Mouse (Mus musculus): ENCODE measurements around the gene Tgfb3.

Tgfb3 gene

DNA sequence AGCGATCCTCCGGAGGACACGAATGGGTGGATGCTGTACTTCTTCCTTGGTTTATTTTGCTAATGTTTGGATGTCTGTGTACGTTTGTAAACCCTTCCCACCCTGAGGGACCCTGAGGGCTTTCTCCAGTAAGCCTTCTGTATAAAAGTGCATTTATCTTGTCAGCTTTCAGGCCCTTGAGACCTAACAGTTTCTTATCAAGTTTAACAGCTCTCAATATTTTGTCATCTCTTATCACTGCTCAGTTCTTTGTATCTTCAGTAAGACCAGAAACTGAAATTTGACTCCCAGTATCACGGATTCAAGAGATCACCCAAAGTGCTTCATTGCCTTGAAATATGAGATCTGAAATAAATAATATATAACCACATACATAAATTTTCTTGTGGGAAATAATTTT lies 47.9 kb downstream of the Tgfb3 start:
- no peak for DNase-seq (ENCODE audit: low read depth, low spot score)

DNA sequence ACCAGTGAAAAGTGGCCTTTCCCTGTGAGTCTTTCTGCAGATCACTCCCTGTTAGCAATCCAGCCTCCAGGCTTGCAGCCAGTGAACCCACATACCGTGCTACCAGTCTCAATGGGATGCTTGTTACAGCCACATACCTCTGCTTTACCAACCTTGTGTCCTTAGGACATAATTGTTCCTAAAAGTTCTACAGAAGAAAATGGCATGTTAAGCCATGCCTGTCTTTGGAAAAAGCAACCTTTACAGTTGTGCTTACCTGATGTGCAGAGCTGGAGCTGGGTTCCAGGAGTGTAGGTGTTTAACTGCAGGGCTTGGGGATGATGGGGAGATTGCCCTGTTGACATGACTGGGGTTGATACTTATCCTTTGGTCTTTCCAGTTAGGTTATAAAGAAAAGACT lies 51.1 kb downstream of the Tgfb3 start:
- DNase-seq (ENCODE audit: low read depth, low spot score) = no peak

DNA sequence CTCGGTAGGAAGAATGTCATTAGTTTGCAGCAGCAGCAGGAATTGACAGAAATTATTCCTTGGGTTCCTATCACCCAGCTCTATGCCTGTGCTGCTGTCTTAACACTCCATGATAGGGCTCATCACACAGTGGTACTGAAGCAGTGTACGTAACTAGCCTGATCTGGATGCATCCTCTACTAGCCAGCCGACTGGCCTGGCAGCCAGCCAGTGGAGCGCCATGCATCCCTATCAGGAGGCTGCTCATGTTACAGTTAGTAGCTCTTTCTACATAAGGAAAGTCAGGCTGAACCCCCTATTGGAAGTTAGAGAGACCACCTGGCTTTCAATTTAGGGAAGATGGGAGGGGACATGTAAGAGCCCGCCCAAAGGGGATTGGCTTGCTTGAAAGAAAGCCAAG lies 51.8 kb downstream of the Tgfb3 start:
- DNase-seq (ENCODE audit: low read depth, low spot score) = peak; percentile 48

DNA sequence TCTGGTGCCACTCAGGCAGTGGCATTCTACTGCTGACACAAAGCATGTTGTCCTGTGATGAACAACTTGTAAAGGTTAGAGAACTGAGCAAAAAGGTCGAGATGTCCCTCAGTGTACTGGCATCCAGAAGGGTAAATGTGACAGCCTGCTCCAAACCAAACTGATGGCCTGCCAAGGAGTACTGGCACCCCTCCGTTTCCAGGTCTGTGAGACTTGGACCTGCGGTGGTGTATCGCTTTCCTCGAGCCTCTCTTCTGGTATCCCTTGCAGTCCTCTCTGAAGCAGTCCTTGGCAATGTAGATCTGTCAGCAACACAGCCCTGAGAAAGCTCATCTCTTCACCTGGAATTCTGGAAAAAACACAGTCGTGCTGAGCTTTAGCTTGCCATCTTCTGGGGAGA lies 53.4 kb downstream of the Tgfb3 start:
- DNase-seq (ENCODE audit: low read depth, low spot score) = no peak

- peak; percentile 51 for DNase-seq (ENCODE audit: low read depth, low spot score)
These were observed 54.4 kb downstream of the Tgfb3 start for GRCm38 (mm10) chr12:86024426-86024825.

- peak; percentile 43 for DNase-seq (ENCODE audit: low read depth, low spot score)
These were observed 55.6 kb downstream of the Tgfb3 start for GRCm38 (mm10) chr12:86023081-86023871.

- DNase-seq (ENCODE audit: low read depth, low spot score) = no peak
These were observed 56.4 kb downstream of the Tgfb3 start for GRCm38 (mm10) chr12:86022282-86022984.

GRCm38 (mm10) chr12:86021583-86021982 lies 57.3 kb downstream of the Tgfb3 start:
- no peak for DNase-seq (ENCODE audit: low read depth, low spot score)

DNA sequence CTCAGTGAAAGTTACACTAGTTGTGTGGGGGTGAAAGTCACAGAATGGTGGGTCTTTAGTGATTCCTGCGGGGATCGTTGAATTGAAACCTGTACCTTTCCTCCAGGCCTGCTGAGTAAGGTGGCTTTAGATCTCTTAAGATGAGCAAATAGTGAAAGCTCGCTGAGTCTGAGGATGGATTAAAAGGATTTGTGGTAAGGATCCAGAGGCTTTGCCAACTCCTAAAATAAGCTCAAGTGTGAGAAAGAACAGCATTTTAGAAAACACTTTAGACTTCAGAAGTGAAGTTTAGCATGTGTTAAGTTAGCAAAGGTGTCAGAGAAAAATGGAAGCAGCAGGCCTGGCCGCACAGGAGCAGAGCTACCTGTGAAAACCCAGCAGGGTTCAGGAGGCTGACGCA lies 61.5 kb downstream of the Tgfb3 start:
- no peak for DNase-seq (ENCODE audit: low read depth, low spot score)

DNA sequence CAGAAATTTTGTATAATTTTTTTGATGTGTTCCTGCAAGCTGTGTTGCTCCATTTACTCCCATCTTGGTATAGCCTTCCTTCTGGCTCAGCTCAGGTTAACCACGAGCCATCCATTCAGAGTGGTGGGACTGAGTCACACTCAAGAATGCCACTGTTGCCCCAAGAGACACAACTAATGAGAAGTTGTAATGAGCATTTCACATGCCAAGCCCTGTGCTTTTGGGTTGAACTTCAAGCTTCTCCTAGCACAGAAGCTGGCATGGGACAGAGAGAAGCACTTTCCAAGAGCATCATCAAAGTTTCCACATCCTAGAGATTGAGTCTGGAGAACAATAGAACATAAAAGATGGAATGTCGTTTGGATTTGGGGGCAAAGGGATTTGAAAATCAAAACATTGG lies 63.7 kb downstream of the Tgfb3 start:
- no peak for DNase-seq (ENCODE audit: low read depth, low spot score)

- no peak for DNase-seq (ENCODE audit: low read depth, low spot score)
These were observed 64.2 kb downstream of the Tgfb3 start for GRCm38 (mm10) chr12:86014621-86015020.

GRCm38 (mm10) chr12:86014174-86014573 lies 64.7 kb downstream of the Tgfb3 start:
- DNase-seq (ENCODE audit: low read depth, low spot score) = no peak

GRCm38 (mm10) chr12:86012195-86012594 lies 66.6 kb downstream of the Tgfb3 start:
- no peak for DNase-seq (ENCODE audit: low read depth, low spot score)

GRCm38 (mm10) chr12:86010656-86011055 lies 68.2 kb downstream of the Tgfb3 start:
- DNase-seq (ENCODE audit: low read depth, low spot score) = no peak

DNA sequence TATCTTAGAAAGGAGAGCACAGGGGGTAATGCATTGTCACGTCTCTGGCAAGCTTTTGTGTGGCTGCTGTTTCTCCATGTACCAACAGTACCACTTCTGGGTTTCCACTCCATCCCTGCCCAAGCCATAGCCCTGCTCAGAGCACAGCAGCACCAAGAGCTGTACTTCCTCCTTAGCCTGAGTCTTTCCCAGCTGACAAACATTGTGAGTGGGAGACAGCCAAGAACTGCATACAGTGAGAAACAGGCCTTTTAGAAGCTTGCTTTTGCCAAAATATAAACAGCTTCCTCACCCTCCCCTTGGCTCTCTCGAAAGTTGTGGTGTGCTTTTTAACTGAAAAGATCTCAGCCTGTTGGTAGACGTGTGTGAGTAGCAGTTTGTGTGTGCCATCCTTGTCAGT lies 71.5 kb downstream of the Tgfb3 start:
- DNase-seq (ENCODE audit: low read depth, low spot score) = no peak

All from mesoderm, embryonic 11.5 days (tissue).